Mouse (Mus musculus) embryo, embryonic 9.5 days (tissue): ENCODE measurements at regions not wholly inside any gene's neighbourhood (a gene's known extent, or its start where the extent isn't known, plus 50 kb on each side); places are given as distances from the start of the nearest gene placed in this dataset.

Experiments
- DNase-seq: peaks from one replicate; pipeline ENCODE4 v3.0.0-alpha.2; 2017; ENCODE audit errors: extremely low spot score

- no peak for DNase-seq
These were observed 1060.6 kb upstream of the Adgrl2 start for GRCm38 (mm10) chr3:150050916-150051315.

- DNase-seq, result peak; percentile 36
These were observed 1059.8 kb upstream of the Adgrl2 start for GRCm38 (mm10) chr3:150049876-150050830.
